Mouse (Mus musculus): ENCODE measurements at regions not wholly inside any gene's neighbourhood (a gene's known extent, or its start where the extent isn't known, plus 50 kb on each side); places are given as distances from the start of the nearest gene placed in this dataset.

GRCm38 (mm10) chrX:99659496-99660140 lies 161.2 kb upstream of the Tmem28 start:
- Histone ChIP-seq H3K27ac (ENCODE audit: insufficient read depth, low read length) (no peak overlapping the region), H3K4me1 (ENCODE audit: control insufficient read depth, insufficient read depth, insufficient read length) (no peaks in the 10 kb centered on the region), H3K4me3 (ENCODE audit: extremely low read depth, insufficient read depth, insufficient read length) (no peak overlapping the region), H3K36me3 (ENCODE audit: control insufficient read depth, insufficient read depth, low read length) (no peaks in the 10 kb centered on the region), H3K27me3 (ENCODE audit: control insufficient read depth, insufficient read depth, low read length) (no peaks in the 10 kb centered on the region)
- no peak for DNase-seq (ENCODE audit: low read depth in 1 of 2, low spot score in 2 of 2)
- 68% methylated on average over 7 of the region's 8 CpGs for WGBS
- TF ChIP-seq CTCF (IDR thresholded peaks at IDR 0.05; ENCODE audit: extremely low read depth, insufficient read depth, insufficient read length, insufficient replicate concordance) (no peak), POLR2A (IDR thresholded peaks at IDR 0.05; ENCODE audit: low read depth, low read length) (no peak)

GRCm38 (mm10) chrX:99657790-99658451 lies 162.9 kb upstream of the Tmem28 start:
- TF ChIP-seq POLR2A (IDR thresholded peaks at IDR 0.05; ENCODE audit: low read depth, low read length) (no peak), CTCF (IDR thresholded peaks at IDR 0.05; ENCODE audit: extremely low read depth, insufficient read depth, insufficient read length, insufficient replicate concordance) (peak; percentile 63; the same call in 1 of the 2 replicates)
- no peak overlapping the region for H3K27ac ChIP-seq (ENCODE audit: insufficient read depth, low read length)
- no peaks in the 10 kb centered on the region for H3K27me3 ChIP-seq (ENCODE audit: control insufficient read depth, insufficient read depth, low read length)
- H3K36me3 ChIP-seq (ENCODE audit: control insufficient read depth, insufficient read depth, low read length): no peaks in the 10 kb centered on the region
- WGBS: 24% methylated on average over 8 of the region's 8 CpGs
- no peak overlapping the region for H3K4me3 ChIP-seq (ENCODE audit: extremely low read depth, insufficient read depth, insufficient read length)
- no peaks in the 10 kb centered on the region for H3K4me1 ChIP-seq (ENCODE audit: control insufficient read depth, insufficient read depth, insufficient read length)
- DNase-seq (ENCODE audit: low read depth in 1 of 2, low spot score in 2 of 2): peak in 1 of 2 experiments; percentile 16

- no peaks in the 10 kb centered on the region for H3K4me1 ChIP-seq (ENCODE audit: control insufficient read depth, insufficient read depth, insufficient read length)
- no peak for TF ChIP-seq CTCF (IDR thresholded peaks at IDR 0.05; ENCODE audit: extremely low read depth, insufficient read depth, insufficient read length, insufficient replicate concordance)
- no peak for TF ChIP-seq POLR2A (IDR thresholded peaks at IDR 0.05; ENCODE audit: low read depth, low read length)
- no peak overlapping the region for H3K4me3 ChIP-seq (ENCODE audit: extremely low read depth, insufficient read depth, insufficient read length)
- no peak overlapping the region for H3K27ac ChIP-seq (ENCODE audit: insufficient read depth, low read length)
- 85% methylated on average over 6 of the region's 6 CpGs for WGBS
- no peak for DNase-seq (ENCODE audit: low read depth in 1 of 2, low spot score in 2 of 2)
- H3K36me3 ChIP-seq (ENCODE audit: control insufficient read depth, insufficient read depth, low read length): no peaks in the 10 kb centered on the region
- H3K27me3 ChIP-seq (ENCODE audit: control insufficient read depth, insufficient read depth, low read length): no peaks in the 10 kb centered on the region
Observed at GRCm38 (mm10) chrX:99656988-99657387, 163.8 kb upstream of the Tmem28 start.

- Histone ChIP-seq H3K27me3 (ENCODE audit: control insufficient read depth, insufficient read depth, low read length) (no peaks in the 10 kb centered on the region), H3K36me3 (ENCODE audit: control insufficient read depth, insufficient read depth, low read length) (no peaks in the 10 kb centered on the region), H3K4me3 (ENCODE audit: extremely low read depth, insufficient read depth, insufficient read length) (no peak overlapping the region), H3K27ac (ENCODE audit: insufficient read depth, low read length) (no peak overlapping the region), H3K4me1 (ENCODE audit: control insufficient read depth, insufficient read depth, insufficient read length) (no peaks in the 10 kb centered on the region)
- DNase-seq (ENCODE audit: low read depth in 1 of 2, low spot score in 2 of 2): no peak
- TF ChIP-seq CTCF (IDR thresholded peaks at IDR 0.05; ENCODE audit: extremely low read depth, insufficient read depth, insufficient read length, insufficient replicate concordance): no peak
- TF ChIP-seq POLR2A (IDR thresholded peaks at IDR 0.05; ENCODE audit: low read depth, low read length): no peak
- 75% methylated on average over 2 of the region's 2 CpGs for WGBS
Observed at GRCm38 (mm10) chrX:99632211-99632775, 161.2 kb upstream of the Pja1 start.

GRCm38 (mm10) chrX:99624515-99625179 lies 153.6 kb upstream of the Pja1 start:
- H3K27me3 ChIP-seq (ENCODE audit: control insufficient read depth, insufficient read depth, low read length): no peaks in the 10 kb centered on the region
- H3K4me1 ChIP-seq (ENCODE audit: control insufficient read depth, insufficient read depth, insufficient read length): no peaks in the 10 kb centered on the region
- H3K27ac ChIP-seq (ENCODE audit: insufficient read depth, low read length): no peak overlapping the region
- 85% methylated on average over 5 of the region's 5 CpGs for WGBS
- no peak for TF ChIP-seq CTCF (IDR thresholded peaks at IDR 0.05; ENCODE audit: extremely low read depth, insufficient read depth, insufficient read length, insufficient replicate concordance)
- TF ChIP-seq POLR2A (IDR thresholded peaks at IDR 0.05; ENCODE audit: low read depth, low read length): no peak
- H3K4me3 ChIP-seq (ENCODE audit: extremely low read depth, insufficient read depth, insufficient read length): no peak overlapping the region
- no peaks in the 10 kb centered on the region for H3K36me3 ChIP-seq (ENCODE audit: control insufficient read depth, insufficient read depth, low read length)
- DNase-seq (ENCODE audit: low read depth in 1 of 2, low spot score in 2 of 2): no peak

- Histone ChIP-seq H3K4me1 (ENCODE audit: control insufficient read depth, insufficient read depth, insufficient read length) (no peaks in the 10 kb centered on the region), H3K27me3 (ENCODE audit: control insufficient read depth, insufficient read depth, low read length) (no peaks in the 10 kb centered on the region), H3K36me3 (ENCODE audit: control insufficient read depth, insufficient read depth, low read length) (no peaks in the 10 kb centered on the region), H3K4me3 (ENCODE audit: extremely low read depth, insufficient read depth, insufficient read length) (no peak overlapping the region), H3K27ac (ENCODE audit: insufficient read depth, low read length) (no peak overlapping the region)
- TF ChIP-seq POLR2A (IDR thresholded peaks at IDR 0.05; ENCODE audit: low read depth, low read length) (no peak), CTCF (IDR thresholded peaks at IDR 0.05; ENCODE audit: extremely low read depth, insufficient read depth, insufficient read length, insufficient replicate concordance) (no peak)
- DNase-seq (ENCODE audit: low read depth in 1 of 2, low spot score in 2 of 2): no peak
- 81% methylated on average over 9 of the region's 9 CpGs for WGBS
Observed at GRCm38 (mm10) chrX:99612130-99612759, 141.2 kb upstream of the Pja1 start.

All from spleen, adult 2 months (tissue).